Mouse (Mus musculus): ENCODE results near the gene Kptn. TPM values are rescaled to one million over a fixed set of nuclear protein-coding genes. Genes with fewer than 3 reads are reported as not detected.

The Kptn gene
- polyA plus RNA-seq, 1 experiment from 2014 or later = 31.7 TPM

DNA sequence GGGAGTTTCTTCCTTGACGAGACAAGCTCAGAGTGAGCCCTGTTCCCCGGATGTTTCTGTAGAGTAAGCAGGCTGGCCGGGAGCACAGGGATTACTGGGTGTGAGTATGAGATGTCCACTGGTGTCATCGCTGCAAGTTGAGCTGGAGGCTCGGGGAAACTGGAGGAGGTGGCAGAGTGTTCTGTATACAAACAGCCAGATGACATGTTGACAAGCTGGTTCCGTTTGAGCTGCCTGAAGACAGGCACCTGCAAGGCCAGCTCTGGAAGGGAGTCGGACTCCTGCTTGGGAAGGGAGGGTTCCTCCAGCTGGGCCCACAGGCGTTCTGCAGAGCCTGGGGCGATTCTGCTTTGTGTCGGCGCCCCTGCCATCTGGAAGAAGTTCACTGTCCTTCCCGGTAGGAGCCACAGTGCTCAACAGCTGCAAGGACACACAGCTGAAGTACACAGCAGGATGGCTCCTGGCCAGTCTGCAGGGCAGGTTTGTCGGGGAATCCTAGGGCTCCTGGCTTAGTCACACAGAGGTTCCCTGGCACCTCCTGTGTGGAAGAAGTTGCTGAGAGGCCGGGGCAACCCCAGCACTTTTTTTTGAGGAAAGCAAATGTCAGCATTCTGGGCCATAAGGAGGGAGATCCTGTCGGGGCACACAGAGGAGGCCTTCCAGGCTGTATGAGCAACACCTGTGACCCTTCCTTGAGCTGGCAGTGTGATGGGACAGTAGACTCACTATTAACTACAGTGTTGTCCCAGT is 17.8 kb upstream of the Kptn start:
- Histone ChIP-seq H3K9ac (no peak overlapping the region), H3K4me2 (no peak overlapping the region), H3K9me3 (no peaks in the 10 kb centered on the region), H3K4me1 (peaks cover 17% of the 10 kb centered on the region), H3K4me3 (no peak overlapping the region), H3K27me3 (no peaks in the 10 kb centered on the region), H3K27ac (no peak overlapping the region), H3K36me3 (peaks cover 14% of the 10 kb centered on the region; the same call in 1 of the 2 replicates)
- no peak for ATAC-seq (ENCODE audit: borderline replicate concordance, extremely low read depth, low FRiP score, low TSS enrichment)
- WGBS = 57% methylated on average over 15 of the region's 15 CpGs

- Histone ChIP-seq H3K4me3 (no peak overlapping the region), H3K36me3 (peaks cover 19% of the 10 kb centered on the region; the same call in 1 of the 2 replicates), H3K27me3 (no peaks in the 10 kb centered on the region), H3K27ac (no peak overlapping the region), H3K4me1 (peaks cover 14% of the 10 kb centered on the region), H3K4me2 (no peak overlapping the region), H3K9me3 (no peaks in the 10 kb centered on the region), H3K9ac (no peak overlapping the region)
- WGBS = 88% methylated on average over 5 of the region's 5 CpGs
- no peak for ATAC-seq (ENCODE audit: borderline replicate concordance, extremely low read depth, low FRiP score, low TSS enrichment)
Measured at GRCm38 (mm10) chr7:16102686-16103226, 16.9 kb upstream of the Kptn start.

DNA sequence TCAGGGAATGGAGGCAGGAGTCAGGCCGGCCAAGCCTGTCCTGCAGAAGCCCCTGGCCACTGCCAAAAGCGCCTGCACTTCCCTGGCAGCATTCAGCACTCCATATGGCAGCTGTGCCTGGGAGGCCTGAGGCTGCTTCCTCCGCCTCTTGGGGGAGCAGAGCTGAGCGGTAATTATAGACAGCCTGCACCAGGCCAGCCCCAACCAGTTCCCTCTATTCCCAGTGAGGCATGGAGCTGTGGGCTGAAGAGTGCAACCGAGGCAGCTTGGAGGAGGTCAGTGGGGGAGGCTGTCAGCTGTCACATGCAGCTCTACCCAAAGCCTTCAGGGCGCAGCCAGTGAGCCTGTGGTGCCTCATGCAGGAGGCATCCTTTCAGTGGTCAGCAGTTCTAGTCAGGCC is 15.9 kb upstream of the Kptn start:
- Histone ChIP-seq H3K9ac (no peak overlapping the region), H3K4me1 (peaks cover 13% of the 10 kb centered on the region), H3K36me3 (peaks cover 28% of the 10 kb centered on the region; the same call in 1 of the 2 replicates), H3K27ac (no peak overlapping the region), H3K4me2 (no peak overlapping the region), H3K9me3 (no peaks in the 10 kb centered on the region), H3K4me3 (no peak overlapping the region), H3K27me3 (no peaks in the 10 kb centered on the region)
- WGBS = 79% methylated on average over 6 of the region's 6 CpGs
- ATAC-seq (ENCODE audit: borderline replicate concordance, extremely low read depth, low FRiP score, low TSS enrichment) = no peak; the same call in 1 of the 2 replicates

DNA sequence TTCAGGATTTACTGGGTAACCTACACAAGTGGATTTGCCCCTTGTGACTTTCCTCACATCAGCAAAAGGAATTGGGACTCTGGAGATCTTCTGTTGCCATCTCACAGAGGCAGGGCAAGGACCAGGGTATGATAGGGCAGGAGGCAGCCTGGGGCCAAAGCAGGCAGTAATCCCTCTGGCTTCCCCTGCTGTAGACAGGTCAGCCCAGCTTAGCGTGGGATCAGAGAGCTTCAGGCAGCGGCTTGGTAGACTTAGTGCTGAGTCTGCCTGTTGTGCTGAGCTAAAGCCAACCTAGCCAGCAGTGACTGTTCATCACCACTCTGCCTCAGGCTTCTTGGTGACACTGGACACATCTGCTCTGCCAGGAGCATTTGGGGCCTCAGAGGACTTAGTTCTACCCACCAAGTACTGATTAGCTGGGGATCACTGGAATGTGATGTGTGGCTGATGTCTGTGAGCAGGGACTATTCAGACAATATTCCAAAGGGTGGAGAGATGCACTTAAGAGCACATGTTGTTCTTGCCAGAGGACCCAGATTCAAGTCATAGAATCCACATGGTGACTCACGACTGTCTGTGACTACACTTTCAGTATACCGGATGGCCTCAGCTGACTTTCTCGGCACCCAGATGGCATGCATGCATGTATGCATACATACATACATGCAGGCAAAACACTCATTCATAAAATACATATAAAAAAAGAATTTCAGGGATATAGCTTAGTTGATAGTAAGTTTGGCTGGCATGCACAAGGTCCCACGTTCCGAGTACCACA is 14.9 kb upstream of the Kptn start:
- no peak overlapping the region for H3K4me3 ChIP-seq
- H3K27me3 ChIP-seq = no peaks in the 10 kb centered on the region
- peaks cover 4% of the 10 kb centered on the region; the same call in 1 of the 2 replicates for H3K4me1 ChIP-seq
- ATAC-seq (ENCODE audit: borderline replicate concordance, extremely low read depth, low FRiP score, low TSS enrichment) = no peak
- 91% methylated on average over 7 of the region's 7 CpGs for WGBS
- H3K9ac ChIP-seq = no peak overlapping the region
- peaks cover 37% of the 10 kb centered on the region for H3K36me3 ChIP-seq
- no peak overlapping the region for H3K27ac ChIP-seq
- no peak overlapping the region for H3K4me2 ChIP-seq
- no peaks in the 10 kb centered on the region for H3K9me3 ChIP-seq

DNA sequence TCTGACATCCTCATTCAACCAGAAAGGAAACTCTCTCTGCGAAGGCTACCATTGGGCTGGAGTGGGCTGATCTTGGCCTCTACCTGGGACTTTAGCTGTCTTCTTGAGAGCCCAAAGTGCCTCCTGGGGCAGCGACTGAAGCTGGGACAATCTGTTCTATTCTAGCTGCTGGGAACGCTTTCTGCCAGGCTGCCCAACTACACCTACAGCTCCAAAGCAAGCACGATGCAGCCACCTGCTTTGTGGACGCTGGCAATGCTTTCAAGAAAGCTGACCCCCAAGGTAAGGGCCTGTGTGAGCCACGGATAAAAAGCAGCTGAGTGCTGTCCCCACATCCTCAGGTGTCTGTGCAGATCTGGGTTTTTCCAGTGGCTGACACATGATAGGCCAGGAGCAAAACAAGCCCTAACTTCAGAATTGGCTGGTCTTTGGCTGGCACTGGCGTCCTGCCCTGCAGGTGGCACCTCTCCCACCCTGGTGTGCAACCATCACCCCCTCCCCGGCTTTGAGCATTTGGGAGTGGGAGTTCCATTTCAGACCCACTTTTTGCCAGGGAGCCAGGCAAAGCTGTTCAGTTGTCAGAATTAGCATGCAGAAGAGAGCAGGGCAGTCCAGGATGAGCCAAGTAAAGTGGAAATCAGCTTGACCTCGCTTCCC is 10.7 kb upstream of the Kptn start:
- H3K27me3 ChIP-seq = no peaks in the 10 kb centered on the region
- H3K36me3 ChIP-seq = peaks cover 78% of the 10 kb centered on the region
- 86% methylated on average over 9 of the region's 9 CpGs for WGBS
- H3K4me2 ChIP-seq = no peak overlapping the region
- no peak overlapping the region for H3K4me3 ChIP-seq
- H3K9ac ChIP-seq = no peak overlapping the region
- H3K9me3 ChIP-seq = no peaks in the 10 kb centered on the region
- H3K4me1 ChIP-seq = no peaks in the 10 kb centered on the region
- H3K27ac ChIP-seq = no peak overlapping the region
- no peak for ATAC-seq (ENCODE audit: borderline replicate concordance, extremely low read depth, low FRiP score, low TSS enrichment)

- WGBS = 91% methylated on average over 8 of the region's 8 CpGs
- ATAC-seq (ENCODE audit: borderline replicate concordance, extremely low read depth, low FRiP score, low TSS enrichment) = no peak
Measured at GRCm38 (mm10) chr7:16110158-16110557, 9.5 kb upstream of the Kptn start.

DNA sequence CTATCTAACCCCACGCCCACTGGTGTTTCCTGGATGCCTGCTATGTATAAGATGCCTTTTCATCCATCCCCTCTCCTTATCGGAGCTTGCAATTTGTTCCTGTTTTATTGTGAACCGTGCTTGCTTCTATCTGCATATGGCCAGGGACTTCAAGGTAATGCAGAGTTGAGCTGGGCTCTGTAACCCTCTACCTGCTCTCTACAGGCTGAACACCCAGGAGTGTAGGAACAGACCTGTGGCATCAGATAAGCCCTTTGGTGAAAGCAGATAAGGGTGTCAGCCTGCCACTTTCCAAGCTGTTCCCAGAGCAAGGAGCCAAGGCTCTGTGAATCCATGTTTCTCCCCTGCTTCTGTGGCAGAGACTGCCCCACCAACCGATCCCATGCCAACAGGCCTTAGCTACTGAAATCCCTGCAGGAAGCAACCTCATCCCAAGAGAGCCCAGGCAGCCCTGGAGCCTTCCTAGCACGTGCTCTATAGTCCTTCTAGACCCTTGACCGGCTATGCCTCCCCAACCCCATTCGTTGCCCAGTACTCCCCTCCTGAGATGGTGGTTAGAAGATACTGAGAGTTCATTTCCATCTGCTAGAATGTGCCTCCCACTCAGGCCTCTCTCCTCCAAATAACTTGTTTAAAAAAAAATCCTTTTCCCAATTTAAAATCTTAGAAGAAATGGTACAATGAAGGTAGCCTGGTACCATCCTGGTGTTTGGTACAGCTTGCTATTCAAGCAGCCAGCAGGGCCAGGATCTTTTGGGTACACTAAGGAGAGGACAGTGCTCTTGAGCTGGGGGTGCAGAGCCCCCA is 8.2 kb upstream of the Kptn start:
- H3K9ac ChIP-seq = no peak overlapping the region
- 86% methylated on average over 7 of the region's 7 CpGs for WGBS
- H3K4me1 ChIP-seq = no peaks in the 10 kb centered on the region
- H3K27ac ChIP-seq = no peak overlapping the region
- no peaks in the 10 kb centered on the region for H3K9me3 ChIP-seq
- H3K4me2 ChIP-seq = no peak overlapping the region
- H3K4me3 ChIP-seq = no peak overlapping the region
- peaks cover 87% of the 10 kb centered on the region for H3K36me3 ChIP-seq
- no peaks in the 10 kb centered on the region for H3K27me3 ChIP-seq
- ATAC-seq (ENCODE audit: borderline replicate concordance, extremely low read depth, low FRiP score, low TSS enrichment) = no peak

More at GRCm38 (mm10) chr7:16110158-16110557, 9.5 kb upstream of the Kptn start:
- H3K4me2 ChIP-seq = no peak overlapping the region
- H3K4me3 ChIP-seq = no peak overlapping the region
- no peaks in the 10 kb centered on the region for H3K9me3 ChIP-seq
- H3K36me3 ChIP-seq = peaks cover 78% of the 10 kb centered on the region
- H3K27me3 ChIP-seq = no peaks in the 10 kb centered on the region
- no peak overlapping the region for H3K27ac ChIP-seq
- H3K4me1 ChIP-seq = no peaks in the 10 kb centered on the region
- no peak overlapping the region for H3K9ac ChIP-seq

- Histone ChIP-seq H3K9me3 (no peaks in the 10 kb centered on the region), H3K27me3 (no peaks in the 10 kb centered on the region), H3K4me1 (peaks cover 10% of the 10 kb centered on the region), H3K4me2 (no peak overlapping the region), H3K27ac (no peak overlapping the region), H3K9ac (no peak overlapping the region), H3K4me3 (no peak overlapping the region), H3K36me3 (peaks cover 62% of the 10 kb centered on the region)
- ATAC-seq (ENCODE audit: borderline replicate concordance, extremely low read depth, low FRiP score, low TSS enrichment) = no peak
- WGBS = 87% methylated on average over 7 of the region's 7 CpGs
Measured at GRCm38 (mm10) chr7:16116418-16116817, 3.3 kb upstream of the Kptn start.

DNA sequence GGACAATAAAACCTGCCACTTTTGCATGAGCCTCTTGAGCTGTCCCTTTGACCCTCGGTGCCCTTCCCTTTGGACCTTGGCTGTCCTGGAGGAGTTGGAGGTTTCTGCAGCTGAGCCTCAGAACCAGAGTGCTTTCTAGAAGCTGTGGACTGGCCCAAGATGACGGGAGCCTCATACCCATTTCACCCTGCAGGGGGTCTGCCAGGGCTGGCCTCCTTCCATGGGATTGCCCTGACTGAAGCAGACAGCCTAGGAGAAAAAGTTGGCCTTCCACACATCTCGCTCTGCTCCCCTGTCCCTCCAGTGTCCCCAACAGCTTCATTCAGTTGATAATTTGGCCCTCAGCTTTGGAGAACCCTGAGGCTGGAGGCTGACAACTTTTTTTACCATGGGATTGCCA is 2.6 kb upstream of the Kptn start:
- 81% methylated on average over 3 of the region's 3 CpGs for WGBS
- no peak for ATAC-seq (ENCODE audit: borderline replicate concordance, extremely low read depth, low FRiP score, low TSS enrichment)
- Histone ChIP-seq H3K9ac (no peak overlapping the region), H3K4me1 (peaks cover 10% of the 10 kb centered on the region), H3K9me3 (no peaks in the 10 kb centered on the region), H3K36me3 (peaks cover 55% of the 10 kb centered on the region), H3K4me2 (no peak overlapping the region), H3K4me3 (no peak overlapping the region), H3K27me3 (no peaks in the 10 kb centered on the region), H3K27ac (no peak overlapping the region)

- Histone ChIP-seq H3K36me3 (peaks cover 25% of the 10 kb centered on the region), H3K27ac (no peak overlapping the region; the same call in 1 of the 2 replicates), H3K9ac (peak overlapping the region; percentile 81), H3K4me3 (peak overlapping the region; percentile 97), H3K9me3 (no peaks in the 10 kb centered on the region), H3K27me3 (no peaks in the 10 kb centered on the region), H3K4me2 (peak overlapping the region; percentile 73), H3K4me1 (peaks cover 10% of the 10 kb centered on the region)
- peak; percentile 29 for ATAC-seq (ENCODE audit: borderline replicate concordance, extremely low read depth, low FRiP score, low TSS enrichment)
- 36% methylated on average over 9 of the region's 9 CpGs for WGBS
Measured at GRCm38 (mm10) chr7:16120262-16120600, 536 bp downstream of the Kptn start.

DNA sequence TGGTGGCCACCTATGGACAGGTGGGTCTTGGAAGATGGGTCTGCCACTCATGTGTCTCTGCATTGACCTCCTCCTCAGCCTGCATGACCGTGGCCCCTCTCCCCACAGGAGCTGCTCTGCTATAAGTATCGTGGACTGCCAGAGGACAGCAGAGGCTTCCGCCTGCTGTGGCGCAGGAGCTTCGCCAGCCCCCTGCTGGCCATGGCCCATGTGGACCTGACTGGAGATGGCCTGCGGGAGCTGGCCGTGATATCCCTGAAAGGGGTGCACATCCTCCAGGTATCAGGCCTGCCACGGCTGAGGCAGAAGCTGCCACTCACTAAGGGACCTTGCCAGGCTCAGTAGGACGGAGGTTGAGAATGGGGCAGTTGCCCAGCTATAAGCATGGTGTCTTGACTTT is 6.1 kb downstream of the Kptn start:
- ATAC-seq (ENCODE audit: borderline replicate concordance, extremely low read depth, low FRiP score, low TSS enrichment) = no peak
- 74% methylated on average over 9 of the region's 9 CpGs for WGBS

More for the DNA sequence above, 6.1 kb downstream of the Kptn start:
- Histone ChIP-seq H3K4me1 (peaks cover 21% of the 10 kb centered on the region), H3K4me2 (no peak overlapping the region), H3K9me3 (no peaks in the 10 kb centered on the region), H3K4me3 (no peak overlapping the region), H3K27ac (no peak overlapping the region), H3K36me3 (no peaks in the 10 kb centered on the region), H3K9ac (no peak overlapping the region), H3K27me3 (no peaks in the 10 kb centered on the region)
